Mouse (Mus musculus) stomach, postnatal 0 days (tissue): ENCODE measurements around the gene Sox4. TPM values are rescaled to one million over a fixed set of nuclear protein-coding genes. Genes with fewer than 3 reads are reported as not detected.
A peak's percentile ranks its signal among the peaks of the same experiment; 100 is the strongest.

Source experiments
- ATAC-seq: fragments of 200-750 bp; cut with Nextera tagmentation; 2 replicates; pipeline ENCODE4 v1.8.0; 2017; ENCODE audit not compliant: low FRiP score, low TSS enrichment
- DNase-seq: peaks from one replicate; pipeline ENCODE4 v3.0.0-alpha.2; 2016; ENCODE audit warnings: low spot score
- H3K27ac ChIP-seq: fragments of 300-500 bp; sonication (generic); replicated peaks from 2 replicates; pipeline ENCODE4 v1.5.1; 2014; ENCODE audit warnings: mild to moderate bottlenecking, control low read depth
- H3K27me3 ChIP-seq: fragments of 300-500 bp; sonication (generic); 2 replicates; pipeline ENCODE4 v1.6.1; 2014; ENCODE audit warnings: low read length; ENCODE audit not compliant: control insufficient read depth, insufficient read depth
- H3K36me3 ChIP-seq: fragments of 300-500 bp; sonication (generic); 2 replicates; pipeline ENCODE4 v1.6.1; 2014; ENCODE audit warnings: low read length, mixed read lengths; ENCODE audit not compliant: control insufficient read depth, insufficient read depth
- H3K4me1 ChIP-seq: fragments of 300-500 bp; sonication (generic); replicated peaks from 2 replicates; pipeline ENCODE4 v1.6.1; 2014; ENCODE audit warnings: antibody characterized with exemption; ENCODE audit not compliant: control insufficient read depth, insufficient read depth
- H3K4me2 ChIP-seq: fragments of 300-500 bp; sonication (generic); replicated peaks from 2 replicates; pipeline ENCODE4 v1.6.1; 2014; ENCODE audit warnings: low read depth, mild to moderate bottlenecking, control low read depth, moderate library complexity
- H3K4me3 ChIP-seq: fragments of 300-500 bp; sonication (generic); 2 replicates; pipeline ENCODE4 v1.5.1; 2014; ENCODE audit warnings: low read depth, low read length, control low read depth
- H3K9ac ChIP-seq: fragments of 300-500 bp; sonication (generic); 2 replicates; pipeline ENCODE4 v1.6.1; 2014; ENCODE audit warnings: mild to moderate bottlenecking, low read length, control low read depth, mixed read lengths
- H3K9me3 ChIP-seq: fragments of 300-500 bp; sonication (generic); 2 replicates; pipeline ENCODE4 v1.6.1; 2016; ENCODE audit warnings: low read length; ENCODE audit not compliant: control insufficient read depth
- CTCF ChIP-seq: IDR thresholded peaks from 2 replicates; pipeline ENCODE4 v1.5.1; 2016; ENCODE audit warnings: antibody characterized with exemption, low read depth, mild to moderate bottlenecking, moderate library complexity
- EP300 ChIP-seq: optimal IDR thresholded peaks from 2 replicates; pipeline ENCODE3; 2016; ENCODE audit warnings: antibody characterized with exemption
- WGBS: fragments of 180-500 bp; shearing (Covaris S2); extraction: QIAGEN DNeasy Blood & Tissue Kit; methylation state at CpG from one replicate; pipeline ENCODE4 v1.1.7; 2014; 5-methylcytosine and 5-hydroxymethylcytosine counted together
- polyA plus RNA-seq: library from polyadenylated mRNA; unstranded; fragments of >200 nt; fragmentation: Nextera tagmentation; extraction: Ambion mirVana; gene quantifications from 2 replicates; pipeline ENCODE4 v1.2.1, GENCODE M21; 2015

Sox4 gene
- polyA plus RNA-seq, 1 experiment from 2014 or later: 23.1 TPM

- H3K4me1 ChIP-seq: no peaks in the 10 kb centered on the region
- H3K9me3 ChIP-seq: no peaks in the 10 kb centered on the region
- H3K4me2 ChIP-seq: no peak overlapping the region
- H3K9ac ChIP-seq: no peak overlapping the region
- no peaks in the 10 kb centered on the region for H3K27me3 ChIP-seq
- H3K36me3 ChIP-seq: no peaks in the 10 kb centered on the region
- H3K4me3 ChIP-seq: no peak overlapping the region
- TF ChIP-seq CTCF: no peak
- TF ChIP-seq EP300: no peak
- H3K27ac ChIP-seq: no peak overlapping the region
- DNase-seq (no peak), ATAC-seq (no peak)
- WGBS: 41% methylated on average over 5 of the region's 5 CpGs
Measured at GRCm38 (mm10) chr13:28974597-28974996, 21.1 kb upstream of the Sox4 start.

- ATAC-seq (no peak), DNase-seq (no peak)
- Histone ChIP-seq H3K4me2 (no peak overlapping the region), H3K4me3 (no peak overlapping the region), H3K36me3 (no peaks in the 10 kb centered on the region), H3K9me3 (no peaks in the 10 kb centered on the region), H3K27me3 (no peaks in the 10 kb centered on the region), H3K4me1 (no peaks in the 10 kb centered on the region), H3K9ac (no peak overlapping the region), H3K27ac (no peak overlapping the region)
- WGBS: over 99% methylated on average over 8 of the region's 8 CpGs
- TF ChIP-seq CTCF: no peak
- TF ChIP-seq EP300: no peak
Measured at GRCm38 (mm10) chr13:28960916-28961315, 7.4 kb upstream of the Sox4 start.

- under 1% methylated on average over 27 of the region's 31 CpGs for WGBS
- TF ChIP-seq EP300 (no peak), CTCF (peak; percentile 83)
- H3K4me3 ChIP-seq: peak overlapping the region; percentile 54
Measured at GRCm38 (mm10) chr13:28959458-28959978, 6.0 kb upstream of the Sox4 start.

GRCm38 (mm10) chr13:28959068-28959440 lies 5.5 kb upstream of the Sox4 start:
- DNase-seq (no peak), ATAC-seq (no peak)
- no peaks in the 10 kb centered on the region for H3K27me3 ChIP-seq
- TF ChIP-seq CTCF: no peak
- TF ChIP-seq EP300: no peak
- peak overlapping the region; percentile 79 for H3K9ac ChIP-seq
- H3K4me3 ChIP-seq: peak overlapping the region; percentile 54
- WGBS: under 1% methylated on average over 17 of the region's 17 CpGs
- H3K9me3 ChIP-seq: no peaks in the 10 kb centered on the region
- no peaks in the 10 kb centered on the region for H3K36me3 ChIP-seq
- H3K4me1 ChIP-seq: no peaks in the 10 kb centered on the region
- peak overlapping the region; percentile 97 for H3K4me2 ChIP-seq
- peak overlapping the region; percentile 94 for H3K27ac ChIP-seq

More at GRCm38 (mm10) chr13:28959458-28959978, 6.0 kb upstream of the Sox4 start:
- no peaks in the 10 kb centered on the region for H3K36me3 ChIP-seq
- H3K27ac ChIP-seq: peak overlapping the region; percentile 94
- H3K27me3 ChIP-seq: no peaks in the 10 kb centered on the region
- ATAC-seq (peak; percentile 90), DNase-seq (peak; percentile 94)
- no peaks in the 10 kb centered on the region for H3K4me1 ChIP-seq
- peak overlapping the region; percentile 97 for H3K4me2 ChIP-seq
- peak overlapping the region; percentile 79 for H3K9ac ChIP-seq
- no peaks in the 10 kb centered on the region for H3K9me3 ChIP-seq

GRCm38 (mm10) chr13:28958211-28959067 lies 4.9 kb upstream of the Sox4 start:
- peak; percentile 87 for DNase-seq
- no peaks in the 10 kb centered on the region for H3K9me3 ChIP-seq
- TF ChIP-seq EP300 (no peak), CTCF (no peak)

GRCm38 (mm10) chr13:28957765-28958164 lies 4.3 kb upstream of the Sox4 start:
- Histone ChIP-seq H3K27ac (peak overlapping the region; percentile 94), H3K4me1 (no peaks in the 10 kb centered on the region), H3K4me2 (peak overlapping the region; percentile 97), H3K9ac (peak overlapping the region; percentile 79), H3K4me3 (peak overlapping the region; percentile 54), H3K27me3 (no peaks in the 10 kb centered on the region), H3K36me3 (no peaks in the 10 kb centered on the region), H3K9me3 (no peaks in the 10 kb centered on the region)
- ATAC-seq: peak; percentile 59
- peak; percentile 96 for DNase-seq
- peak; percentile 100 for TF ChIP-seq CTCF
- no peak for TF ChIP-seq EP300
- WGBS: 1% methylated on average over 16 of the region's 16 CpGs

More at GRCm38 (mm10) chr13:28958211-28959067, 4.9 kb upstream of the Sox4 start:
- H3K36me3 ChIP-seq: no peaks in the 10 kb centered on the region
- no peaks in the 10 kb centered on the region for H3K27me3 ChIP-seq
- H3K4me3 ChIP-seq: peak overlapping the region; percentile 54
- H3K4me1 ChIP-seq: no peaks in the 10 kb centered on the region
- peak; percentile 79 for ATAC-seq
- under 1% methylated on average over 50 of the region's 54 CpGs for WGBS
- peak overlapping the region; percentile 94 for H3K27ac ChIP-seq
- peak overlapping the region; percentile 79 for H3K9ac ChIP-seq
- peak overlapping the region; percentile 97 for H3K4me2 ChIP-seq
